Mouse (Mus musculus) thymus, adult 2 months (tissue): Measurements from ENCODE around the gene Sulf2. TPM values are rescaled to one million over a fixed set of nuclear protein-coding genes. Genes with fewer than 3 reads are reported as not detected.
"Not testable (repeated sequence)": the region's sequence is repeated elsewhere in the genome, so short reads cannot be mapped to it uniquely, and the experiment has no call there.

ENCODE experiments used
- DNase-seq: peaks from one replicate; pipeline ENCODE4 v3.0.0; 2021
- H3K27ac ChIP-seq: fragments of 200-500 bp; 2 replicates; pipeline ENCODE4 v1.5.1; 2012; ENCODE audit warnings: low read length, control low read depth; ENCODE audit not compliant: control insufficient read depth, insufficient read depth
- H3K27me3 ChIP-seq: fragments of 200-500 bp; 2 replicates; pipeline ENCODE4 v1.6.1; 2012; ENCODE audit warnings: mild to moderate bottlenecking, low read length, moderate library complexity, mixed read lengths; ENCODE audit not compliant: control insufficient read depth, insufficient read depth
- H3K36me3 ChIP-seq: fragments of 200-500 bp; 2 replicates; pipeline ENCODE4 v1.6.1; 2012; ENCODE audit warnings: mild to moderate bottlenecking, low read length, moderate library complexity; ENCODE audit not compliant: control insufficient read depth, insufficient read depth
- H3K4me1 ChIP-seq: fragments of 200-500 bp; replicated peaks from 2 replicates; pipeline ENCODE4 v1.6.1; 2012; ENCODE audit warnings: low read length; ENCODE audit not compliant: control insufficient read depth, insufficient read depth
- H3K4me3 ChIP-seq: fragments of 200-500 bp; 2 replicates; pipeline ENCODE4 v1.5.1; 2012; ENCODE audit warnings: mild to moderate bottlenecking, low read length, control low read depth, moderate library complexity; ENCODE audit not compliant: control insufficient read depth, insufficient read depth
- CTCF ChIP-seq: fragments of 200-500 bp; IDR thresholded peaks from 2 replicates; pipeline ENCODE4 v1.5.1; 2012; ENCODE audit warnings: mild to moderate bottlenecking, control low read depth, low read length, moderate library complexity, borderline replicate concordance; ENCODE audit not compliant: control insufficient read depth, poor library complexity, insufficient read depth; ENCODE audit errors: extremely low read depth
- POLR2A ChIP-seq: fragments of 200-500 bp; IDR thresholded peaks from 2 replicates; pipeline ENCODE4 v1.6.1; 2012; ENCODE audit warnings: mild to moderate bottlenecking, low read length, control low read depth, moderate library complexity; ENCODE audit not compliant: control insufficient read depth, poor library complexity, insufficient read depth; ENCODE audit errors: extremely low read depth
- WGBS: fragments of 180-500 bp; shearing (Covaris S2); methylation state at CpG from one replicate; pipeline ENCODE4 v1.1.7; 2018; 5-methylcytosine and 5-hydroxymethylcytosine counted together
- polyA plus RNA-seq: library from polyadenylated mRNA; depleted of rRNA; stranded (reverse); fragments of >200 nt; gene quantifications from 2 replicates; pipeline ENCODE4 v1.2.3, GENCODE M21; 2012

Sulf2 gene
- polyA plus RNA-seq, 1 experiment: 24.3 TPM

DNA sequence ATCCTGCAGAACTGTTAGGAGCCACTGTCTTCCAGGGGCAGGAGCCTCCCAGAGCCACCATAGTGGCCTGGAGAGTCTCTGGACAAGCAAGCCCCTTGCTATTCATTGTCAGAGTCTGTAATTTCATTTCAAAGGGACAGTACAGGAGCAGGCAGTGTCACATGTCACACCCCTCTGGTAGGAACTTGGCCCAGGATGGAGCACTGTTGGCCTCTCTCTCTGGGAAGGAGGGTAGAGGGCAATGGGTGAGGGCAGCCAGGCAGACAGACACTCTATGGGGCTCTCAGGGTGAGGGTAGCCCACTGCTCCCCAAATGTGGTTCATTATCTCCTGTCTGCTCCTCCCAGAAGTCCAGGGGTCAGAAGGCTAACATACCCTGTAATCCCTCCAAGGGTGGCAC, 63.9 kb downstream of the Sulf2 start:
- DNase-seq: no peak
- Histone ChIP-seq H3K4me1 (no peaks in the 10 kb centered on the region), H3K27ac (no peak overlapping the region), H3K36me3 (no peaks in the 10 kb centered on the region), H3K27me3 (no peaks in the 10 kb centered on the region), H3K4me3 (no peak overlapping the region)
- TF ChIP-seq POLR2A (no peak), CTCF (no peak)

GRCm38 (mm10) chr2:166090131-166090581, 65.3 kb downstream of the Sulf2 start:
- Histone ChIP-seq H3K27ac (no peak overlapping the region), H3K36me3 (no peaks in the 10 kb centered on the region)

GRCm38 (mm10) chr2:166088991-166089390, 66.5 kb downstream of the Sulf2 start:
- H3K4me3 ChIP-seq: no peak overlapping the region
- no peak overlapping the region for H3K27ac ChIP-seq
- no peak for DNase-seq
- no peaks in the 10 kb centered on the region for H3K36me3 ChIP-seq
- WGBS: 96% methylated on average over 9 of the region's 9 CpGs
- no peaks in the 10 kb centered on the region for H3K27me3 ChIP-seq
- no peaks in the 10 kb centered on the region for H3K4me1 ChIP-seq
- TF ChIP-seq CTCF (no peak), POLR2A (no peak)

More at GRCm38 (mm10) chr2:166090131-166090581, 65.3 kb downstream of the Sulf2 start:
- no peak for TF ChIP-seq CTCF
- TF ChIP-seq POLR2A: no peak
- H3K4me1 ChIP-seq: no peaks in the 10 kb centered on the region
- 53% methylated on average over 7 of the region's 7 CpGs for WGBS
- no peaks in the 10 kb centered on the region for H3K27me3 ChIP-seq
- H3K4me3 ChIP-seq: no peak overlapping the region
- no peak for DNase-seq

GRCm38 (mm10) chr2:166086457-166087233, 68.8 kb downstream of the Sulf2 start:
- WGBS: 94% methylated on average over 29 of the region's 29 CpGs
- H3K27ac ChIP-seq: no peak overlapping the region
- no peak for DNase-seq
- no peak overlapping the region for H3K4me3 ChIP-seq
- no peaks in the 10 kb centered on the region for H3K4me1 ChIP-seq
- TF ChIP-seq POLR2A: no peak
- no peak for TF ChIP-seq CTCF
- H3K36me3 ChIP-seq: no peaks in the 10 kb centered on the region
- no peaks in the 10 kb centered on the region for H3K27me3 ChIP-seq

GRCm38 (mm10) chr2:166085780-166086179, 69.7 kb downstream of the Sulf2 start:
- no peaks in the 10 kb centered on the region; the same call in 1 of the 2 replicates for H3K4me1 ChIP-seq
- H3K36me3 ChIP-seq: no peaks in the 10 kb centered on the region
- no peak for DNase-seq
- no peak overlapping the region for H3K4me3 ChIP-seq
- H3K27ac ChIP-seq: no peak overlapping the region
- TF ChIP-seq POLR2A (no peak), CTCF (no peak)
- 97% methylated on average over 10 of the region's 10 CpGs for WGBS
- H3K27me3 ChIP-seq: no peaks in the 10 kb centered on the region

- DNase-seq: peak; percentile 37
- not testable (repeated sequence) for H3K27me3 ChIP-seq, H3K36me3 ChIP-seq, H3K4me3 ChIP-seq, H3K27ac ChIP-seq, H3K4me1 ChIP-seq
- 35% methylated on average over 6 of the region's 6 CpGs for WGBS
- peak; percentile 71; the same call in 1 of the 2 replicates for TF ChIP-seq CTCF
Measured at GRCm38 (mm10) chr2:166084964-166085363, 70.5 kb downstream of the Sulf2 start.

- H3K36me3 ChIP-seq: no peaks in the 10 kb centered on the region
- no peak overlapping the region for H3K27ac ChIP-seq
- H3K4me1 ChIP-seq: no peaks in the 10 kb centered on the region; the same call in 1 of the 2 replicates
- DNase-seq: no peak
- no peak overlapping the region for H3K4me3 ChIP-seq
- H3K27me3 ChIP-seq: no peaks in the 10 kb centered on the region
- 95% methylated on average over 7 of the region's 7 CpGs for WGBS
- TF ChIP-seq POLR2A: no peak
- no peak for TF ChIP-seq CTCF
Measured at GRCm38 (mm10) chr2:166084111-166084510, 71.4 kb downstream of the Sulf2 start.
